Mouse (Mus musculus): Measurements from ENCODE around the gene Wdr76.

DNA sequence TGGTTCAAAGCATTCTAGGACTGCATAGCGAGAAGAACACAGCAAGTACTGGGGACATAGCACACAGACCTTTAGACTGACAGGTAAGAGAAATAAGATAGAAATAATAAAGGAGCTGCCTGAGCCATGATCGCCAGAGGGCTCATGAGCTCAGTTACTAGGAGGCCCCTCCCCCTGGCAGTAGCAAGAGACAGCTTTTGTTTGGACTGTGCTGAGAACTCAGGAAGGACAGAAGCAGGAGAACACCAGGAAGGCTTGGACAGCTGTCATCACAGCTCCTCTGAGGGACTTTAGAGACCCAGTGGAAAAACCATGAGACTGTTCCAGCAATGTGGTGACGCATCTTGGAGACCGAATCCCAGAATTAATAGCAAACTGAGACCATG lies 81.8 kb downstream of the Wdr76 start:
- TF ChIP-seq CTCF (IDR thresholded peaks at IDR 0.05; ENCODE audit: low read depth) (peak; percentile 16; the same call in 1 of the 2 replicates), EP300 (IDR thresholded peaks at IDR 0.05; ENCODE audit: low read depth) (no peak)

All from heart, postnatal 0 days (tissue).